ENCODE assay signal across 19 mouse cellular contexts in genomic region chr17:15182105-15182504, GRCm38 (mm10).
DNase-seq lines count a peak whose midpoint lies in the region; ATAC-seq and TF ChIP-seq lines count a peak whose summit lies in the region.
"Had no signal": no experiment of that assay in that cellular context is flagged by ENCODE, and none has a peak within 500 bp of the region (broad histone marks: within the 10 kb centered on the region; RNA-seq: fewer than 3 reads in every experiment).

No protein-coding gene starts in this region.

- DNase-seq in neural tube, embryonic 10.5 days (ENCODE audit: extremely low spot score, low spot score): no peak
- DNase-seq in forebrain, postnatal 0 days: peak; percentile 67
- no peak for DNase-seq in thymus, postnatal 36 days
- no peak for DNase-seq in adrenal gland, adult 8-10 months
- DNase-seq in gastrocnemius, adult 2 months: no peak
- DNase-seq: B cell, adult 2 months; cerebellum, adult 9-11 months; kidney, adult 2 months; kidney, postnatal 4 days; layer of hippocampus, postnatal 36 days; lung, postnatal 14 days; thymus, postnatal 4 days had no signal

- ATAC-seq in neural tube, embryonic 12.5 days (ENCODE audit: low FRiP score, low read depth): peak; percentile 29; the same call in 1 of the 2 replicates
- ATAC-seq in forebrain, postnatal 0 days: peak; percentile 82
- peak; percentile 51; the same call in 1 of the 2 replicates for ATAC-seq in midbrain, embryonic 13.5 days

- no peaks in the 10 kb centered on the region for H3K36me3 ChIP-seq in neural tube, embryonic 12.5 days
- no peaks in the 10 kb centered on the region for H3K36me3 ChIP-seq in forebrain, postnatal 0 days (ENCODE audit: insufficient read depth)
- no peaks in the 10 kb centered on the region for H3K36me3 ChIP-seq in midbrain, embryonic 13.5 days
- H3K36me3 ChIP-seq: embryonic facial prominence, embryonic 13.5 days; G1E; heart, embryonic 13.5 days; hindbrain, embryonic 15.5 days had no signal

- peaks cover 10% of the 10 kb centered on the region; the same call in 1 of the 2 replicates for H3K27me3 ChIP-seq in neural tube, embryonic 12.5 days (replicated peaks)
- H3K27me3 ChIP-seq in forebrain, postnatal 0 days (ENCODE audit: insufficient read depth, low read length): no peaks in the 10 kb centered on the region
- 0 out of 2 replicates have a peak, but pooled peaks cover 5% of the 10 kb centered on the region for H3K27me3 ChIP-seq in midbrain, embryonic 13.5 days

- intact Hi-C loops in gastrocnemius, adult 2 months (cut with DNase I): loop anchor here (5.0 kb wide), 1 partner anchor 115 kb away; no protein-coding TSS in a partner anchor

- H3K9ac ChIP-seq in neural tube, embryonic 12.5 days: no peak overlapping the region
- H3K9ac ChIP-seq in forebrain, postnatal 0 days: no peak overlapping the region
- H3K9ac ChIP-seq in midbrain, embryonic 13.5 days (replicated peaks): no peak overlapping the region
- H3K9ac ChIP-seq: embryonic facial prominence, embryonic 13.5 days; heart, embryonic 13.5 days; hindbrain, embryonic 15.5 days; liver, embryonic 14.5 days had no signal

- no peak for TF ChIP-seq CTCF in forebrain, postnatal 0 days (IDR thresholded peaks at IDR 0.05; ENCODE audit: low read depth)
- no peak for TF ChIP-seq CTCF in gastrocnemius, adult 2 months (IDR thresholded peaks at IDR 0.05)

- no peak overlapping the region for H3K4me3 ChIP-seq in neural tube, embryonic 12.5 days
- no peak overlapping the region for H3K4me3 ChIP-seq in forebrain, postnatal 0 days (ENCODE audit: low read depth, low read length)
- no peak overlapping the region for H3K4me3 ChIP-seq in midbrain, embryonic 13.5 days (replicated peaks)
- H3K4me3 ChIP-seq in gastrocnemius, adult 2 months: no peak overlapping the region
- H3K4me3 ChIP-seq: embryonic facial prominence, embryonic 13.5 days; heart, embryonic 13.5 days; hindbrain, embryonic 15.5 days had no signal

- no peak overlapping the region for H3K27ac ChIP-seq in neural tube, embryonic 12.5 days
- H3K27ac ChIP-seq in forebrain, postnatal 0 days (ENCODE audit: low read depth, low read length): no peak overlapping the region
- H3K27ac ChIP-seq in midbrain, embryonic 13.5 days: no peak overlapping the region
- no peak overlapping the region for H3K27ac ChIP-seq in gastrocnemius, adult 2 months
- H3K27ac ChIP-seq: embryonic facial prominence, embryonic 13.5 days; heart, embryonic 13.5 days; hindbrain, embryonic 15.5 days; liver, embryonic 14.5 days had no signal

- H3K9me3 ChIP-seq in neural tube, embryonic 12.5 days: no peaks in the 10 kb centered on the region
- no peaks in the 10 kb centered on the region for H3K9me3 ChIP-seq in forebrain, postnatal 0 days (ENCODE audit: low read length)
- no peaks in the 10 kb centered on the region for H3K9me3 ChIP-seq in midbrain, embryonic 13.5 days
- H3K9me3 ChIP-seq: embryonic facial prominence, embryonic 13.5 days; G1E; heart, embryonic 13.5 days; hindbrain, embryonic 15.5 days had no signal

- H3K4me1 ChIP-seq in neural tube, embryonic 12.5 days: peaks cover 33% of the 10 kb centered on the region
- peaks cover 8% of the 10 kb centered on the region for H3K4me1 ChIP-seq in forebrain, postnatal 0 days (ENCODE audit: insufficient read depth)
- peaks cover 46% of the 10 kb centered on the region for H3K4me1 ChIP-seq in midbrain, embryonic 13.5 days (replicated peaks)
- H3K4me1 ChIP-seq: heart, embryonic 13.5 days had no signal

- 24% methylated on average over 4 of the region's 4 CpGs for WGBS in neural tube, embryonic 12.5 days
- WGBS in forebrain, postnatal 0 days: 9% methylated on average over 4 of the region's 4 CpGs
- 16% methylated on average over 4 of the region's 4 CpGs for WGBS in midbrain, embryonic 13.5 days

- H3K4me2 ChIP-seq in neural tube, embryonic 12.5 days (replicated peaks): no peak overlapping the region
- no peak overlapping the region for H3K4me2 ChIP-seq in forebrain, postnatal 0 days (ENCODE audit: low read depth)
- no peak overlapping the region for H3K4me2 ChIP-seq in midbrain, embryonic 13.5 days (replicated peaks)
- H3K4me2 ChIP-seq: embryonic facial prominence, embryonic 13.5 days; heart, embryonic 13.5 days; hindbrain, embryonic 15.5 days had no signal

Comparison
In these comparisons a context has a peak if more than half of its experiments do, and no peak if none do; other contexts are left out.
1. ATAC-seq: peak in every context shown above with its lines; median percentile 82 in forebrain, postnatal 0 days; 51 in midbrain, embryonic 13.5 days; 29 in neural tube, embryonic 12.5 days.